ENCODE assay signal across 10 mouse cellular contexts in genomic region chr16:67613876-67614275, GRCm38 (mm10). TPM values are rescaled to one million over a fixed set of nuclear protein-coding genes. Genes with fewer than 3 reads are reported as not detected.
DNase-seq lines count a peak whose midpoint lies in the region; ATAC-seq lines count a peak whose summit lies in the region.
"Had no signal": no experiment of that assay in that cellular context is flagged by ENCODE, and none has a peak within 500 bp of the region (broad histone marks: within the 10 kb centered on the region; RNA-seq: fewer than 3 reads in every experiment).

No protein-coding gene starts in this region.

- no peak overlapping the region for H3K4me3 ChIP-seq in hindbrain, embryonic 14.5 days (replicated peaks; ENCODE audit: low read length)
- H3K4me3 ChIP-seq in hindbrain, embryonic 13.5 days: no peak overlapping the region
- H3K4me3 ChIP-seq in forebrain, embryonic 13.5 days: no peak overlapping the region
- H3K4me3 ChIP-seq: lung, embryonic 15.5 days had no signal

- DNase-seq in hindbrain, embryonic 14.5 days (ENCODE audit: low spot score): peak; percentile 69
- DNase-seq in right cerebral cortex, postnatal 14 days: peak; percentile 32
- DNase-seq in right cerebral cortex, adult 2 months (ENCODE audit: low spot score in 2 of 2): no peak
- no peak for DNase-seq in heart, adult 9 months (ENCODE audit: low spot score in 2 of 2)
- DNase-seq in frontal cortex, adult 2 months (ENCODE audit: extremely low spot score in 1 of 2, low spot score in 1 of 2): no peak
- DNase-seq: thymus, postnatal 14 days had no signal

- H3K27ac ChIP-seq in hindbrain, embryonic 14.5 days: no peak overlapping the region
- no peak overlapping the region for H3K27ac ChIP-seq in hindbrain, embryonic 13.5 days
- H3K27ac ChIP-seq in forebrain, embryonic 13.5 days: peak overlapping the region; percentile 31; the same call in 1 of the 2 replicates
- H3K27ac ChIP-seq: lung, embryonic 15.5 days had no signal

- H3K4me2 ChIP-seq in hindbrain, embryonic 14.5 days (replicated peaks): no peak overlapping the region
- H3K4me2 ChIP-seq in hindbrain, embryonic 13.5 days: no peak overlapping the region
- H3K4me2 ChIP-seq in forebrain, embryonic 13.5 days: no peak overlapping the region
- H3K4me2 ChIP-seq: lung, embryonic 15.5 days had no signal

- no peaks in the 10 kb centered on the region for H3K27me3 ChIP-seq in hindbrain, embryonic 14.5 days (ENCODE audit: control insufficient read depth, insufficient read depth, low read length)
- no peaks in the 10 kb centered on the region for H3K27me3 ChIP-seq in hindbrain, embryonic 13.5 days
- H3K27me3 ChIP-seq in forebrain, embryonic 13.5 days: no peaks in the 10 kb centered on the region

- H3K36me3 ChIP-seq in hindbrain, embryonic 14.5 days (replicated peaks; ENCODE audit: control insufficient read depth, insufficient read depth): no peaks in the 10 kb centered on the region
- no peaks in the 10 kb centered on the region for H3K36me3 ChIP-seq in hindbrain, embryonic 13.5 days
- no peaks in the 10 kb centered on the region for H3K36me3 ChIP-seq in forebrain, embryonic 13.5 days (ENCODE audit: poor library complexity, severe bottlenecking)
- H3K36me3 ChIP-seq: lung, embryonic 15.5 days had no signal

- peaks cover 21% of the 10 kb centered on the region for H3K4me1 ChIP-seq in hindbrain, embryonic 14.5 days (replicated peaks; ENCODE audit: control insufficient read depth, insufficient read depth, low read length)
- H3K4me1 ChIP-seq in hindbrain, embryonic 13.5 days (replicated peaks): peaks cover 24% of the 10 kb centered on the region
- H3K4me1 ChIP-seq in forebrain, embryonic 13.5 days: peaks cover 41% of the 10 kb centered on the region
- H3K4me1 ChIP-seq: lung, embryonic 15.5 days had no signal

- ATAC-seq in hindbrain, embryonic 14.5 days (ENCODE audit: low FRiP score): no peak
- ATAC-seq in hindbrain, embryonic 13.5 days (ENCODE audit: low FRiP score): no peak
- ATAC-seq in forebrain, embryonic 13.5 days: peak; percentile 24; the same call in 1 of the 2 replicates
- ATAC-seq in inflammation-experienced regulatory T-cells, adult 6 months: no peak

- H3K9me3 ChIP-seq in hindbrain, embryonic 14.5 days (ENCODE audit: control insufficient read depth, low read length): no peaks in the 10 kb centered on the region
- no peaks in the 10 kb centered on the region for H3K9me3 ChIP-seq in hindbrain, embryonic 13.5 days
- H3K9me3 ChIP-seq in forebrain, embryonic 13.5 days (replicated peaks): no peaks in the 10 kb centered on the region
- H3K9me3 ChIP-seq: lung, embryonic 15.5 days had no signal

- no peak overlapping the region for H3K9ac ChIP-seq in hindbrain, embryonic 14.5 days
- no peak overlapping the region for H3K9ac ChIP-seq in hindbrain, embryonic 13.5 days
- no peak overlapping the region for H3K9ac ChIP-seq in forebrain, embryonic 13.5 days
- H3K9ac ChIP-seq: lung, embryonic 15.5 days had no signal

- 37% methylated on average over 2 of the region's 2 CpGs for WGBS in hindbrain, embryonic 14.5 days
- WGBS in hindbrain, embryonic 13.5 days: 38% methylated on average over 2 of the region's 2 CpGs
- WGBS in forebrain, embryonic 13.5 days: 24% methylated on average over 2 of the region's 2 CpGs

RNA-seq across cellular contexts. Expression of gene Cadm2, which starts 6.8 kb away (rescaled TPM):
- 53.8 and 56.9 TPM in 2 replicates for polyA plus RNA-seq in hindbrain, embryonic 14.5 days (2014; fragmentation: Nextera tagmentation; extraction: Ambion mirVana)
- 31.4 and 37.3 TPM in 2 replicates for polyA plus RNA-seq in hindbrain, embryonic 13.5 days (2015; fragmentation: Nextera tagmentation; extraction: Ambion mirVana)
- 11.6 and 13.7 TPM in 2 replicates for polyA plus RNA-seq in forebrain, embryonic 13.5 days (2015; fragmentation: Nextera tagmentation; extraction: Ambion mirVana)
- polyA plus RNA-seq in frontal cortex, adult 2 months (2012; rRNA removed): 65.2 and 70.2 TPM in 2 replicates
- polyA plus RNA-seq in inflammation-experienced regulatory T-cells, adult 6 months (2017; shearing (Covaris generic)): under 1 TPM in 1 of 3 experiments, not detected in 2; 0.04 TPM

Comparison
In these comparisons a context has a peak if more than half of its experiments do, and no peak if none do; other contexts are left out.
1. DNase-seq: peak in hindbrain, embryonic 14.5 days (single experiment) and right cerebral cortex, postnatal 14 days (single experiment); none in right cerebral cortex, adult 2 months (0 of 2), heart, adult 9 months (0 of 2) and frontal cortex, adult 2 months (0 of 2).
2. RNA of gene Cadm2, which starts 6.8 kb away (polyA plus RNA-seq): 65.2 to 70.2 TPM in frontal cortex, adult 2 months, 53.8 to 56.9 TPM in hindbrain, embryonic 14.5 days, 31.4 to 37.3 TPM in hindbrain, embryonic 13.5 days and 11.6 to 13.7 TPM in forebrain, embryonic 13.5 days; 0.04 TPM in inflammation-experienced regulatory T-cells, adult 6 months; every median in the first group is over 10 times any median in the second.